Mouse (Mus musculus) C2C12 (cell line): Measurements from ENCODE around the gene Lsr. TPM values are rescaled to one million over a fixed set of nuclear protein-coding genes. Genes with fewer than 3 reads are reported as not detected.
"Not testable (repeated sequence)": the region's sequence is repeated elsewhere in the genome, so short reads cannot be mapped to it uniquely, and the experiment has no call there.

Experiments used
- H3K27me3 ChIP-seq: one replicate; pipeline ENCODE4 v1.6.1; 2011; ENCODE audit not compliant: control insufficient read depth, insufficient read depth, insufficient read length
- H3K36me3 ChIP-seq: one replicate; pipeline ENCODE4 v1.6.1; 2011; ENCODE audit not compliant: control insufficient read depth, insufficient read depth
- H3K4me3 ChIP-seq: one replicate; pipeline ENCODE4 v1.5.1; 2011; ENCODE audit warnings: mild to moderate bottlenecking, control low read depth; ENCODE audit not compliant: poor library complexity, insufficient read depth, severe bottlenecking
- H3K79me2 ChIP-seq: one replicate; pipeline ENCODE4 v1.6.1; 2011; ENCODE audit not compliant: control insufficient read depth, insufficient read depth
- H3K79me3 ChIP-seq: one replicate; pipeline ENCODE4 v1.6.1; 2011; ENCODE audit warnings: low read depth, control low read depth
- H3ac ChIP-seq: one replicate; pipeline ENCODE3; 2011; ENCODE audit warnings: low read depth; ENCODE audit not compliant: control insufficient read depth, insufficient read length
- CEBPB ChIP-seq: IDR thresholded peaks from one replicate; pipeline ENCODE4 v1.6.1; 2011; ENCODE audit warnings: low read depth, mild to moderate bottlenecking, control low read depth, moderate library complexity
- CTCF ChIP-seq: IDR thresholded peaks from one replicate; pipeline ENCODE4 v1.5.1; 2011; ENCODE audit not compliant: control insufficient read depth, insufficient read depth, insufficient read length
- FOSL1 ChIP-seq: IDR thresholded peaks from one replicate; pipeline ENCODE4 v1.8.0; 2011; ENCODE audit warnings: mild to moderate bottlenecking, low read length; ENCODE audit not compliant: poor library complexity, insufficient read depth, severe bottlenecking
- MAX ChIP-seq: IDR thresholded peaks from one replicate; pipeline ENCODE4 v1.6.1; 2011; ENCODE audit warnings: mild to moderate bottlenecking, control low read depth
- MYOD1 ChIP-seq: IDR thresholded peaks from one replicate; pipeline ENCODE4 v1.6.1; 2011; ENCODE audit warnings: low read depth; ENCODE audit not compliant: control insufficient read depth, insufficient read length
- MYOG ChIP-seq: IDR thresholded peaks from one replicate; pipeline ENCODE4 v1.6.1; 2011; ENCODE audit not compliant: control insufficient read depth, insufficient read length; ENCODE audit errors: extremely low read depth
- USF1 ChIP-seq: IDR thresholded peaks from one replicate; pipeline ENCODE4 v1.6.1; 2011; ENCODE audit warnings: low read depth, mild to moderate bottlenecking, control low read depth, moderate library complexity
- polyA plus RNA-seq: library from polyadenylated mRNA; unstranded; fragments of >200 nt; fragmentation: generic; extraction: Trizol; gene quantifications from one replicate; pipeline ENCODE4 v1.2.1, GENCODE M21; 2012; ENCODE audit warnings: missing spikeins

Gene Lsr
- polyA plus RNA-seq, 1 experiment: 0.04 TPM

DNA sequence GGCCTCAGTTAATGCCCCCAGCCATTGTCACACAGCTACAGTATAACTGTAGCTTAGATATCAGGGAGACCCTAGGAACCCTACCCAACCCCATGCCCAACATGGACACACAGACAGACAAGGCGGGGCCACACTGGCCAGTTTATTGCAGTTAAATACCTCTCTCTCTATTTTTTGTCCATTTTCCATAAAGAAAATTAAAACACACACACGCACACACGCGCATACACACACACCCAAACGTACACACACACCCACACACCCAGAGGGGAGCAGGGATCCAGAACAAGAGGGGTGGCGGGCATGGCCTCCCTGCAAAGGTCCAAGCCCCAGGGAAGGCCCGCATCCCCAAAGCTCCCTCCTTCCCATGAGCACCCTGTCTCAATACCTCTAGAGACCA lies 27.4 kb downstream of the Lsr start:
- Histone ChIP-seq H3K27me3 (no peaks in the 10 kb centered on the region), H3K79me2 (no peaks in the 10 kb centered on the region), H3K79me3 (no peaks in the 10 kb centered on the region), H3K36me3 (peaks cover 18% of the 10 kb centered on the region), H3ac (no peak overlapping the region), H3K4me3 (no peak overlapping the region)
- TF ChIP-seq USF1: no peak
- no peak for TF ChIP-seq MAX
- no peak for TF ChIP-seq CTCF
- no peak for TF ChIP-seq MYOG

GRCm38 (mm10) chr7:30945466-30945865 lies 27.8 kb downstream of the Lsr start:
- not testable (repeated sequence) for H3K79me3 ChIP-seq, H3K79me2 ChIP-seq, H3ac ChIP-seq, H3K27me3 ChIP-seq, H3K4me3 ChIP-seq
- H3K36me3 ChIP-seq: peaks cover 16% of the 10 kb centered on the region

DNA sequence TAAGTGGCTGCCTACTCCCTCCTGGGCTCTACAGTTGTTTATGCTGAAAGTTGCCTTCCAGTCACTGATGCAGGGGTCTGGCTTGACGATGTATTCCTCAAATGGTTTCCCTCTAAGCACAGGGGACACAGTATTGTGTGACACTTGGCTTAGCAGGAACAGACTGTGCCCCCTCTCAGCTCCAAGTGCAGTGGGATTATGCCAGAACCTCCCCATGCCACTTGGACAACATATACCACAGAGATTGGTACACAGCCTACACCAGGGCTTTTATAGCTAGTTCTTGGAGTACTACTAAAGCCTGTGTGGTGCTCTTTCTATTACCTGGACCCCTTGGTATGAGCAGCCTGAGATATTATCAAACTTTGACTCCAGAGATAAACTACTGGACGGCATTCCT lies 28.6 kb downstream of the Lsr start:
- not testable (repeated sequence) for H3K4me3 ChIP-seq, H3K79me3 ChIP-seq, H3K36me3 ChIP-seq, H3K79me2 ChIP-seq, H3ac ChIP-seq, H3K27me3 ChIP-seq

DNA sequence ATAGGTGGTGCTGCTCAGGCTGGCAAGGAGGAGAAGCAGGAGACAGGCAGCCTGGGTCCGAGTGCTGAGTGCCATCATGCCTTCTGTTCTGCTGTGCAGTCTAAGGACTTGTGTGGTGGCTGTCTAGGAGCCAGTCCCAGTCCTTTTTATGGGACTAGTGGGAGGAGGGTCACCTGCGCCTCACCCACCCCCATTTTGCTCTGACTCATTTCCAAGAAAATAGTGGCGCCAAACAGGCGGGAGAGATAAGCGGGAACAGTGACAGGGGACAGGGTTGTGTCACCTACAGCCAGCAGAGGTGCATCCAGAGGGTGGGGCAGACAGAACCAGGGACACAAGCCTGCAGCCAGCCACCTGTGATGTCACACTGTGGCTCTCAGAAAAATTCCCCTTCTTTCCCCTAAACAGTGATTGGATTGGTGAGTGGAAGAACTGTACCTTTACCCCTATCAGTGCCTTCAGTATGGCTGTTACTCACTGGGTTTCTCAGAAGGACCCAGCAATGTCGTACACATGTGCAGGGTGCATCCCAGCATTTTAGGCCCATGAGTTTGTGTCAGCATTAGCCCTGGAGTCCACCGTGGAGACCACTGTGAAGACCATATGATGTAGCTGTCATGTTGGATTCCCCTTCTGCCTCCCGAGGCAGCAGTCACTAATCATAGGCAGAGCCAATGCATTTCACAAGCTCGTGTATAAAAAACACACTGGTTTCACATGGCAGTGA lies 29.2 kb downstream of the Lsr start, which contains the start of gene Hamp:
Gene Hamp, minus strand, starts transcription at position 124 of the 727 bp plus-strand sequence.
- TF ChIP-seq CTCF: no peak
- no peak for TF ChIP-seq CEBPB
- no peak for TF ChIP-seq USF1
- no peak for TF ChIP-seq MYOD1
- TF ChIP-seq FOSL1: no peak
- TF ChIP-seq MAX: no peak
- TF ChIP-seq MYOG: no peak
- Histone ChIP-seq H3K79me3 (no peaks in the 10 kb centered on the region), H3K36me3 (peaks cover 4% of the 10 kb centered on the region), H3K79me2 (no peaks in the 10 kb centered on the region), H3K4me3 (no peak within 1 kb of the TSS), H3K27me3 (no peaks in the 10 kb centered on the region), H3ac (no peak within 1 kb of the TSS)

- H3ac ChIP-seq, H3K27me3 ChIP-seq, H3K36me3 ChIP-seq, H3K79me3 ChIP-seq, H3K4me3 ChIP-seq, H3K79me2 ChIP-seq: not testable (repeated sequence)
Observed at GRCm38 (mm10) chr7:30942365-30942764, 30.9 kb downstream of the Lsr start.

- H3ac ChIP-seq, H3K79me3 ChIP-seq, H3K79me2 ChIP-seq, H3K4me3 ChIP-seq, H3K36me3 ChIP-seq, H3K27me3 ChIP-seq: not testable (repeated sequence)
Observed at GRCm38 (mm10) chr7:30940070-30940469, 33.2 kb downstream of the Lsr start.

DNA sequence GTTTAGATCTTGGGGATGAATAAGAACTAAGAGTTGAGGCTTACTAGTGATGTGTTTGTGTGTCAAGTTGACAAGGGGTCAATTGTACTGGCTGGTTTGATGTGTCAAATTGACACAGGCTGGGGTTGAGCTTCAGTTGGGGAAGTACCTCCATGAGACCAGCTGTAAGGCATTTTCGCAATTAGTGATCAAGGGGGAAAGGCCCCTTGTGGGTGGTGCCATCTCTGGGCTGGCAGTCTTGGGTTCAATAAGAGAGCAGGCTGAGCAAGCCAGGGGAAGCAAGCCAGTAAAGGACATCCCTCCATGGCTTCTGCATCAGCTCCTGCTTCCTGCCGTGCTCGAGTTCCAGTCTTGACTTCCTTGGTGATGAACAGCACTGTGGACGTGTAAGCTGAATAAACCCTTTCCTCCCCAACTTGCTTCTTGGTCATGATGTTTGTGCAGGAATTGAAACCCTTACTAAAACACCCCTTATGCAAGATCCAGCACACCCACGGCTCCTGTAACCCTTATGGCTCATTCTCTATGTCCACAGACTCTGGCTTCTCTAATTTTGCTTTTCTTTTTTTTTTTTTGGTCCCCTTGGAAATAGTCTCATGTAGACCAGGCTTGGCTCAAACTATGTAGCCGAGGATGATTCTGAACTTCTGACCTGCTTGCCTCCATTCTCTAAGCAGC lies 37.7 kb downstream of the Lsr start:
- not testable (repeated sequence) for H3K79me2 ChIP-seq, H3K4me3 ChIP-seq, H3K36me3 ChIP-seq, H3K79me3 ChIP-seq, H3K27me3 ChIP-seq, H3ac ChIP-seq

DNA sequence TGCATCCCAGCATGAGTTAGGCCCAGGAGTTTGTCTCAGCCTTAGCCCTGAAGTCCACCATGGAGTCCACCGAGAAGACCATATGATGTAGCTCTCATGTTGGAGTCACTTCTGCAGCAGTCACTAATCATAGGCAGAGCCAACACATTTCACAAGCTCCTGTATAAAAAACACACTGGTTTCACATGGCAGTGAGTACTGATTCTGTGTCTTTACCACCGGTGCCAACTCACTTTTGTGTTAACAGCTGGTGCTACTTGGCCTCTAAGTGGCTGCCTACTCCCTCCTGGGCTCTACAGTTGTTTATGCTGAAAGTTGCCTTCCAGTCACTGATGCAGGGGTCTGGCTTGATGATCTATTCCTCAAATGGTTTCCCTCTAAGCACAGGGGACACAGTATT lies 48.7 kb downstream of the Lsr start, which contains the start of gene Hamp2:
Gene Hamp2, minus strand, starts transcription at position 101 of the 400 bp plus-strand sequence.
- H3K27me3 ChIP-seq, H3K36me3 ChIP-seq, H3K79me2 ChIP-seq, H3K4me3 ChIP-seq, H3K79me3 ChIP-seq, H3ac ChIP-seq: not testable (repeated sequence)
